Mouse (Mus musculus): ENCODE results near the gene Mrgpra1. TPM values are rescaled to one million over a fixed set of nuclear protein-coding genes. Genes with fewer than 3 reads are reported as not detected.

Gene Mrgpra1
- not detected for polyA plus RNA-seq (2014; fragmentation: Illumina TruSeq; extraction: RNeasy Lipid Tissue Mini Kit (QIAGEN cat#74804))

DNA sequence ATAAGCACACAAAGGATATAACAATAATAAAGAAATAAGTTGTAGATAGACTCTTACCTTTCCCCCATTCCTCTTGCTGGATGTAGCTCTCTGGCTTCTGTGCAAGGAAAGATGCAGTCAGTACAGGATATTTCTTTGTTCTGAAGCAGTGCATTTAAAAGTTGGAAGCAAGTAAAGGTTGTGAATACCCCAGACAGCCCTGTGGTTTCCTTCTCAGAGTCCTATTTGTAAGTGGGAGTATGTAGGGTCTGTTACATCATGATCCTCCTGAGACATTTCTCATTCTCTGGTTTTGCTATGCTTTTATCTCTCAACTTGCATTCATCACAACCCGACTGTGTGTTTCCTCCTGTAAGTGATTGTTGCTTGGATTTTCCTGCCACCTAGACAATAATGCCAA lies at the start of gene Mrgpra1:
Gene Mrgpra1 (minus strand): TSS at position 101 of the 400 bp plus-strand sequence.

Other genes with a start within 250 kb of the Mrgpra1 start
- 0.54 TPM for gene Ptpn5, start 220.6 kb downstream of the Mrgpra1 start, polyA plus RNA-seq (2014; fragmentation: Illumina TruSeq; extraction: RNeasy Lipid Tissue Mini Kit (QIAGEN cat#74804))
- gene Mrgpra6, start 149.3 kb downstream of the Mrgpra1 start, polyA plus RNA-seq (2014; fragmentation: Illumina TruSeq; extraction: RNeasy Lipid Tissue Mini Kit (QIAGEN cat#74804)) = not detected
- gene Mrgpra9, start 101.4 kb downstream of the Mrgpra1 start, polyA plus RNA-seq (2014; fragmentation: Illumina TruSeq; extraction: RNeasy Lipid Tissue Mini Kit (QIAGEN cat#74804)) = not detected
- gene Mrgpra2a, start 97.9 kb upstream of the Mrgpra1 start, polyA plus RNA-seq (2014; fragmentation: Illumina TruSeq; extraction: RNeasy Lipid Tissue Mini Kit (QIAGEN cat#74804)) = not detected
- not detected for gene Mrgpra2b, start 174.6 kb upstream of the Mrgpra1 start, polyA plus RNA-seq (2014; fragmentation: Illumina TruSeq; extraction: RNeasy Lipid Tissue Mini Kit (QIAGEN cat#74804))
- not detected for gene Mrgpra3, start 247.1 kb upstream of the Mrgpra1 start, polyA plus RNA-seq (2014; fragmentation: Illumina TruSeq; extraction: RNeasy Lipid Tissue Mini Kit (QIAGEN cat#74804))